20 mouse cellular contexts compared by ENCODE assay signal in the genomic region with DNA sequence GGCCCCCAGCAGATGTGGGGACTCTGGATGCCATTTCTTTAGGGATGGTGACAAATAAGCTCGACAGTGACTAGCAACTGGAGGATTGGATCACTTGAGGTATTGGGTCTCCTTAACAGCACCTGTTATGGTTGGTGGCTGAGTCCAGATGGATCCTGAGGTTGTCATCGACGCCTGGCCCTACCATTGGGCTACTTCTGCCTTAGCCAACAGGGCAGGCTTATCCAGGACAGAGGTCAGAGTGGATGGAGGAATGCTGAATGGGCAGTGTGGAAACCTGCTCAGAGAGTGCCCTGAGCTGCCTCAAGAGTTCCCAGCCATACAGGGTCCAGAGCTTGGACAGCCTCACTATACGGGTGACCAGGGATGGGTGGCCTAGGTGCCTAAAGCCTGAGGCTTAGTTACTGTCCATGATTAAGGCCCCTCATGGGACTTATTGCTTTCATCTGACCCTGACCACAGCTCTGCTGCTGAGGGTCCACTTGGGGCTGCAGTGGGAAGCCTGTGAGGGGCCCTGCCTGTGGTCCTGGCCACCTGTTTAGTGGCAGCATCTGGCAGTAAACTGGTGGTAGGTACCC. TPM values are rescaled to one million over a fixed set of nuclear protein-coding genes. Genes with fewer than 3 reads are reported as not detected.
A peak's percentile ranks its signal among the peaks of the same experiment; 100 is the strongest.
DNase-seq lines count a peak whose midpoint lies in the region; ATAC-seq and TF ChIP-seq lines count a peak whose summit lies in the region.
"Had no signal": no experiment of that assay in that cellular context is flagged by ENCODE, and none has a peak within 500 bp of the region (broad histone marks: within the 10 kb centered on the region; RNA-seq: fewer than 3 reads in every experiment).

No protein-coding gene starts in this region.

- TF ChIP-seq POLR2A in myocyte (IDR thresholded peaks at IDR 0.05; ENCODE audit: insufficient read length, low read depth) = peak; percentile 13

- H3K27ac ChIP-seq in intestine, embryonic 15.5 days = peak overlapping the region; percentile 2; the same call in 1 of the 2 replicates
- no peak overlapping the region for H3K27ac ChIP-seq in intestine, embryonic 16.5 days (ENCODE audit: low read length)
- 0 out of 2 replicates have a peak overlapping the region, but pooled peaks have one; percentile 17 for H3K27ac ChIP-seq in midbrain, embryonic 12.5 days (replicated peaks)
- no peak overlapping the region for H3K27ac ChIP-seq in midbrain, embryonic 11.5 days (ENCODE audit: low read depth, low read length)
- 0 out of 2 replicates have a peak overlapping the region, but pooled peaks have one; percentile 5 for H3K27ac ChIP-seq in brown adipose tissue, adult 24 weeks (replicated peaks; ENCODE audit: low read depth, low read length)
- H3K27ac ChIP-seq in intestine, postnatal 0 days (ENCODE audit: low read depth, low read length) = no peak overlapping the region
- H3K27ac ChIP-seq: forebrain, embryonic 13.5 days; kidney, postnatal 0 days; layer of hippocampus, adult 2 months had no signal

- ATAC-seq in intestine, embryonic 15.5 days = no peak
- ATAC-seq in intestine, embryonic 16.5 days = no peak
- ATAC-seq in midbrain, embryonic 12.5 days (ENCODE audit: low FRiP score, low read depth) = no peak
- no peak for ATAC-seq in midbrain, embryonic 11.5 days (ENCODE audit: low FRiP score)
- ATAC-seq in intestine, postnatal 0 days = no peak
- ATAC-seq: CD4-positive, CD25-positive, alpha-beta regulatory T cell, adult 4 months; forebrain, embryonic 13.5 days had no signal

- H3K79me2 ChIP-seq in myocyte (ENCODE audit: control insufficient read depth, insufficient read depth) = peaks cover 20% of the 10 kb centered on the region

- no peak overlapping the region for H3K4me2 ChIP-seq in intestine, embryonic 15.5 days (replicated peaks)
- no peak overlapping the region for H3K4me2 ChIP-seq in intestine, embryonic 16.5 days (ENCODE audit: low read depth, low read length)
- H3K4me2 ChIP-seq in midbrain, embryonic 12.5 days (replicated peaks) = no peak overlapping the region
- H3K4me2 ChIP-seq in midbrain, embryonic 11.5 days = no peak overlapping the region
- H3K4me2 ChIP-seq in myocyte (ENCODE audit: low read depth) = no peak overlapping the region
- no peak overlapping the region for H3K4me2 ChIP-seq in intestine, postnatal 0 days (replicated peaks; ENCODE audit: low read depth)
- H3K4me2 ChIP-seq: forebrain, embryonic 13.5 days; heart, embryonic 15.5 days had no signal

- H3K9me3 ChIP-seq in intestine, embryonic 15.5 days = no peaks in the 10 kb centered on the region
- no peaks in the 10 kb centered on the region for H3K9me3 ChIP-seq in intestine, embryonic 16.5 days (ENCODE audit: control insufficient read depth, low read length)
- H3K9me3 ChIP-seq in midbrain, embryonic 12.5 days = no peaks in the 10 kb centered on the region
- no peaks in the 10 kb centered on the region for H3K9me3 ChIP-seq in midbrain, embryonic 11.5 days (ENCODE audit: control insufficient read depth, low read length)
- no peaks in the 10 kb centered on the region for H3K9me3 ChIP-seq in intestine, postnatal 0 days (ENCODE audit: control insufficient read depth)
- H3K9me3 ChIP-seq: forebrain, embryonic 13.5 days; heart, embryonic 15.5 days had no signal

- no peak overlapping the region for H3ac ChIP-seq in myocyte (ENCODE audit: control insufficient read depth, insufficient read length)

- H3K27me3 ChIP-seq in intestine, embryonic 15.5 days (replicated peaks) = no peaks in the 10 kb centered on the region
- no peaks in the 10 kb centered on the region for H3K27me3 ChIP-seq in intestine, embryonic 16.5 days (replicated peaks; ENCODE audit: control insufficient read depth, insufficient read depth, low read length)
- no peaks in the 10 kb centered on the region for H3K27me3 ChIP-seq in midbrain, embryonic 12.5 days
- no peaks in the 10 kb centered on the region for H3K27me3 ChIP-seq in midbrain, embryonic 11.5 days (ENCODE audit: control insufficient read depth, insufficient read depth, low read length)
- H3K27me3 ChIP-seq in myocyte (ENCODE audit: control insufficient read depth, insufficient read depth, insufficient read length) = no peaks in the 10 kb centered on the region
- no peaks in the 10 kb centered on the region for H3K27me3 ChIP-seq in intestine, postnatal 0 days (replicated peaks; ENCODE audit: control insufficient read depth, insufficient read depth, low read length)
- H3K27me3 ChIP-seq: forebrain, embryonic 13.5 days; heart, embryonic 15.5 days had no signal

- H3K36me3 ChIP-seq in intestine, embryonic 15.5 days = peaks cover 30% of the 10 kb centered on the region
- peaks cover 11% of the 10 kb centered on the region for H3K36me3 ChIP-seq in intestine, embryonic 16.5 days (ENCODE audit: control insufficient read depth, insufficient read depth, low read length)
- peaks cover 45% of the 10 kb centered on the region for H3K36me3 ChIP-seq in midbrain, embryonic 12.5 days
- H3K36me3 ChIP-seq in midbrain, embryonic 11.5 days (ENCODE audit: control insufficient read depth, insufficient read depth, low read length) = peaks cover 27% of the 10 kb centered on the region
- peaks cover 24% of the 10 kb centered on the region for H3K36me3 ChIP-seq in myocyte (ENCODE audit: control insufficient read depth, insufficient read depth)
- H3K36me3 ChIP-seq in intestine, postnatal 0 days (ENCODE audit: control insufficient read depth, insufficient read depth) = peaks cover 43% of the 10 kb centered on the region

- no peak for DNase-seq in midbrain, embryonic 11.5 days (ENCODE audit: low spot score, missing footprints)
- no peak for DNase-seq in cerebellum, postnatal 14 days
- DNase-seq: adrenal gland, postnatal 25 days; cerebellum, adult 8-10 months; thymus, postnatal 4 days had no signal

- H3K4me3 ChIP-seq in intestine, embryonic 15.5 days (replicated peaks) = no peak overlapping the region
- no peak overlapping the region for H3K4me3 ChIP-seq in intestine, embryonic 16.5 days (ENCODE audit: low read length)
- no peak overlapping the region for H3K4me3 ChIP-seq in midbrain, embryonic 12.5 days
- H3K4me3 ChIP-seq in midbrain, embryonic 11.5 days (ENCODE audit: low read depth, low read length) = no peak overlapping the region
- H3K4me3 ChIP-seq in brown adipose tissue, adult 24 weeks (ENCODE audit: insufficient read depth, low read depth, low read length) = no peak overlapping the region
- H3K4me3 ChIP-seq in myocyte = no peak overlapping the region
- H3K4me3 ChIP-seq in intestine, postnatal 0 days (ENCODE audit: low read depth, low read length) = no peak overlapping the region
- H3K4me3 ChIP-seq: forebrain, embryonic 13.5 days; heart, embryonic 15.5 days; layer of hippocampus, adult 2 months had no signal

- no peak overlapping the region for H3K9ac ChIP-seq in intestine, embryonic 15.5 days
- no peak overlapping the region for H3K9ac ChIP-seq in intestine, embryonic 16.5 days (ENCODE audit: low read depth, low read length)
- H3K9ac ChIP-seq in midbrain, embryonic 12.5 days (replicated peaks) = no peak overlapping the region
- H3K9ac ChIP-seq in midbrain, embryonic 11.5 days (ENCODE audit: low read length) = no peak overlapping the region
- H3K9ac ChIP-seq in intestine, postnatal 0 days (ENCODE audit: low read depth, low read length) = no peak overlapping the region
- H3K9ac ChIP-seq: forebrain, embryonic 13.5 days; heart, embryonic 15.5 days had no signal

- peaks cover 43% of the 10 kb centered on the region for H3K4me1 ChIP-seq in intestine, embryonic 15.5 days (replicated peaks)
- peaks cover 36% of the 10 kb centered on the region for H3K4me1 ChIP-seq in intestine, embryonic 16.5 days (ENCODE audit: control insufficient read depth, insufficient read depth, low read length)
- peaks cover 41% of the 10 kb centered on the region for H3K4me1 ChIP-seq in midbrain, embryonic 12.5 days
- peaks cover 20% of the 10 kb centered on the region for H3K4me1 ChIP-seq in midbrain, embryonic 11.5 days (ENCODE audit: control insufficient read depth, insufficient read depth, low read length)
- H3K4me1 ChIP-seq in brown adipose tissue, adult 24 weeks (ENCODE audit: control insufficient read depth, insufficient read depth, insufficient read length, low read length) = peaks cover 10% of the 10 kb centered on the region
- 0 out of 2 replicates have a peak, but pooled peaks cover 7% of the 10 kb centered on the region for H3K4me1 ChIP-seq in intestine, postnatal 0 days (replicated peaks; ENCODE audit: control insufficient read depth, insufficient read depth, low read length)

- 61% methylated on average over 4 of the region's 4 CpGs for WGBS in intestine, embryonic 15.5 days
- WGBS in intestine, embryonic 16.5 days = 67% methylated on average over 4 of the region's 4 CpGs
- 71% methylated on average over 4 of the region's 4 CpGs for WGBS in midbrain, embryonic 12.5 days
- 70% methylated on average over 4 of the region's 4 CpGs for WGBS in midbrain, embryonic 11.5 days
- WGBS in intestine, postnatal 0 days = 66% methylated on average over 4 of the region's 4 CpGs

- no peak for TF ChIP-seq CTCF in intestine, postnatal 0 days (IDR thresholded peaks at IDR 0.05; ENCODE audit: low read depth)

RNA-seq across cellular contexts. Expression of a gene that starts 5.8 kb away (rescaled TPM):
- 31.1 and 32.6 TPM in 2 replicates for polyA plus RNA-seq in intestine, embryonic 15.5 days (2015; fragmentation: Nextera tagmentation; extraction: Ambion mirVana)
- 24.8 and 27.0 TPM in 2 replicates for polyA plus RNA-seq in intestine, embryonic 16.5 days (2015; fragmentation: Nextera tagmentation; extraction: Ambion mirVana)
- 75.1 and 77.5 TPM in 2 replicates for polyA plus RNA-seq in midbrain, embryonic 12.5 days (2016; fragmentation: Nextera tagmentation; extraction: Ambion mirVana)
- polyA plus RNA-seq in midbrain, embryonic 11.5 days (2014; fragmentation: Nextera tagmentation; extraction: Ambion mirVana) = 42.9 and 47.4 TPM in 2 replicates
- 24.4 and 49.4 TPM in 2 replicates for polyA plus RNA-seq in brown adipose tissue, adult 24 weeks (2012; ENCODE audit: insufficient read depth, insufficient read length, missing spikeins)
- polyA plus RNA-seq in myocyte (2012; fragmentation: generic; extraction: Trizol) = 2.6 TPM
- 6.8 and 6.9 TPM in 2 replicates for polyA plus RNA-seq in intestine, postnatal 0 days (2015; fragmentation: Nextera tagmentation; extraction: Ambion mirVana)

RNA-seq across cellular contexts. Expression of a gene that starts 29.8 kb away (rescaled TPM):
- 79.9 and 90.3 TPM in 2 replicates for polyA plus RNA-seq in intestine, embryonic 15.5 days (2015; fragmentation: Nextera tagmentation; extraction: Ambion mirVana)
- polyA plus RNA-seq in intestine, embryonic 16.5 days (2015; fragmentation: Nextera tagmentation; extraction: Ambion mirVana) = 113 and 116 TPM in 2 replicates
- polyA plus RNA-seq in midbrain, embryonic 12.5 days (2016; fragmentation: Nextera tagmentation; extraction: Ambion mirVana) = 6.9 and 9.6 TPM in 2 replicates
- polyA plus RNA-seq in midbrain, embryonic 11.5 days (2014; fragmentation: Nextera tagmentation; extraction: Ambion mirVana) = 8.2 TPM in 2 replicates
- 2,029 and 2,407 TPM in 2 replicates for polyA plus RNA-seq in brown adipose tissue, adult 24 weeks (2012; ENCODE audit: insufficient read depth, insufficient read length, missing spikeins)
- polyA plus RNA-seq in myocyte (2012; fragmentation: generic; extraction: Trizol) = 31.3 TPM
- 124 and 128 TPM in 2 replicates for polyA plus RNA-seq in intestine, postnatal 0 days (2015; fragmentation: Nextera tagmentation; extraction: Ambion mirVana)

RNA-seq across cellular contexts. Expression of a gene that starts 37.0 kb away (rescaled TPM):
- polyA plus RNA-seq in intestine, embryonic 15.5 days (2015; fragmentation: Nextera tagmentation; extraction: Ambion mirVana) = not detected in 2 replicates
- polyA plus RNA-seq in intestine, embryonic 16.5 days (2015; fragmentation: Nextera tagmentation; extraction: Ambion mirVana) = not detected in 2 replicates
- polyA plus RNA-seq in midbrain, embryonic 12.5 days (2016; fragmentation: Nextera tagmentation; extraction: Ambion mirVana) = not detected in 2 replicates
- polyA plus RNA-seq in midbrain, embryonic 11.5 days (2014; fragmentation: Nextera tagmentation; extraction: Ambion mirVana) = not detected in 2 replicates
- not detected in 2 replicates for polyA plus RNA-seq in brown adipose tissue, adult 24 weeks (2012; ENCODE audit: insufficient read depth, insufficient read length, missing spikeins)
- polyA plus RNA-seq in myocyte (2012; fragmentation: generic; extraction: Trizol) = not detected
- not detected in 2 replicates for polyA plus RNA-seq in intestine, postnatal 0 days (2015; fragmentation: Nextera tagmentation; extraction: Ambion mirVana)
- polyA plus RNA-seq: cortical plate, adult 2 months; forebrain, embryonic 13.5 days; gonadal fat pad, adult 2 months; heart, embryonic 15.5 days; kidney, postnatal 0 days; liver, embryonic 16.5 days; testis, adult 2 months had no signal

RNA-seq across cellular contexts. Expression of a gene that starts 47.6 kb away (rescaled TPM):
- not detected in 2 replicates for polyA plus RNA-seq in intestine, embryonic 15.5 days (2015; fragmentation: Nextera tagmentation; extraction: Ambion mirVana)
- not detected in 2 replicates for polyA plus RNA-seq in intestine, embryonic 16.5 days (2015; fragmentation: Nextera tagmentation; extraction: Ambion mirVana)
- polyA plus RNA-seq in midbrain, embryonic 12.5 days (2016; fragmentation: Nextera tagmentation; extraction: Ambion mirVana) = not detected in 2 replicates
- not detected in 2 replicates for polyA plus RNA-seq in midbrain, embryonic 11.5 days (2014; fragmentation: Nextera tagmentation; extraction: Ambion mirVana)
- not detected in 2 replicates for polyA plus RNA-seq in brown adipose tissue, adult 24 weeks (2012; ENCODE audit: insufficient read depth, insufficient read length, missing spikeins)
- not detected for polyA plus RNA-seq in myocyte (2012; fragmentation: generic; extraction: Trizol)
- not detected in 2 replicates for polyA plus RNA-seq in intestine, postnatal 0 days (2015; fragmentation: Nextera tagmentation; extraction: Ambion mirVana)
- polyA plus RNA-seq: CD4-positive, CD25-positive, alpha-beta regulatory T cell, adult 4 months; cortical plate, adult 2 months; forebrain, embryonic 13.5 days; gonadal fat pad, adult 2 months; heart, embryonic 15.5 days; kidney, postnatal 0 days; liver, embryonic 16.5 days; testis, adult 2 months had no signal

RNA-seq across cellular contexts. Expression of a gene that starts 54.2 kb away (rescaled TPM):
- 113 and 124 TPM in 2 replicates for polyA plus RNA-seq in intestine, embryonic 15.5 days (2015; fragmentation: Nextera tagmentation; extraction: Ambion mirVana)
- 110 and 118 TPM in 2 replicates for polyA plus RNA-seq in intestine, embryonic 16.5 days (2015; fragmentation: Nextera tagmentation; extraction: Ambion mirVana)
- 50.4 and 64.8 TPM in 2 replicates for polyA plus RNA-seq in midbrain, embryonic 12.5 days (2016; fragmentation: Nextera tagmentation; extraction: Ambion mirVana)
- 52.6 and 58.3 TPM in 2 replicates for polyA plus RNA-seq in midbrain, embryonic 11.5 days (2014; fragmentation: Nextera tagmentation; extraction: Ambion mirVana)
- polyA plus RNA-seq in brown adipose tissue, adult 24 weeks (2012; ENCODE audit: insufficient read depth, insufficient read length, missing spikeins) = 75.5 and 80.4 TPM in 2 replicates
- 2.7 TPM for polyA plus RNA-seq in myocyte (2012; fragmentation: generic; extraction: Trizol)
- 54.4 and 65.2 TPM in 2 replicates for polyA plus RNA-seq in intestine, postnatal 0 days (2015; fragmentation: Nextera tagmentation; extraction: Ambion mirVana)
- polyA plus RNA-seq: CD4-positive, CD25-positive, alpha-beta regulatory T cell, adult 4 months had no signal

Comparison
In these comparisons a context has a peak if more than half of its experiments do, and no peak if none do; other contexts are left out.
1. H3K27ac ChIP-seq: peak in intestine, embryonic 15.5 days (single experiment), midbrain, embryonic 12.5 days (single experiment) and brown adipose tissue, adult 24 weeks (single experiment); none in intestine, embryonic 16.5 days (single experiment), midbrain, embryonic 11.5 days (single experiment) and intestine, postnatal 0 days (single experiment).
2. RNA of a gene that starts 29.8 kb away (polyA plus RNA-seq): 2,029 to 2,407 TPM in brown adipose tissue, adult 24 weeks; 124 to 128 TPM in intestine, postnatal 0 days, 113 to 116 TPM in intestine, embryonic 16.5 days, 79.9 to 90.3 TPM in intestine, embryonic 15.5 days, 31.3 TPM in myocyte (single experiment), 6.9 to 9.6 TPM in midbrain, embryonic 12.5 days and 8.2 TPM in midbrain, embryonic 11.5 days; every median in the first group is over 10 times any median in the second.